Mouse (Mus musculus) brown adipose tissue, adult 24 weeks (tissue): ENCODE measurements around the gene Crim1. TPM values are rescaled to one million over a fixed set of nuclear protein-coding genes. Genes with fewer than 3 reads are reported as not detected.

Source experiments
- H3K27ac ChIP-seq: fragments of 200-500 bp; replicated peaks from 2 replicates; pipeline ENCODE4 v1.5.1; 2012; ENCODE audit warnings: low read depth, mild to moderate bottlenecking, low read length
- H3K4me1 ChIP-seq: fragments of 200-500 bp; 2 replicates; pipeline ENCODE4 v1.6.1; 2012; ENCODE audit warnings: low read length, mixed read lengths; ENCODE audit not compliant: control insufficient read depth, insufficient read depth, insufficient read length
- H3K4me3 ChIP-seq: fragments of 200-500 bp; 2 replicates; pipeline ENCODE4 v1.5.1; 2012; ENCODE audit warnings: low read depth, mild to moderate bottlenecking, low read length, moderate library complexity; ENCODE audit not compliant: insufficient read depth
- polyA plus RNA-seq: library from polyadenylated mRNA; stranded (reverse); fragments of >200 nt; gene quantifications from 2 replicates; pipeline ENCODE4 v1.2.4, GENCODE M21; 2012; ENCODE audit not compliant: missing spikeins, insufficient read depth, insufficient read length

Crim1 gene
- polyA plus RNA-seq, 1 experiment, result 6.8 TPM

- H3K4me3 ChIP-seq, result no peak overlapping the region
- no peak overlapping the region for H3K27ac ChIP-seq
- H3K4me1 ChIP-seq, result peaks cover 19% of the 10 kb centered on the region
These were observed 23.9 kb downstream of the Crim1 start for GRCm38 (mm10) chr17:78223988-78224387.

DNA sequence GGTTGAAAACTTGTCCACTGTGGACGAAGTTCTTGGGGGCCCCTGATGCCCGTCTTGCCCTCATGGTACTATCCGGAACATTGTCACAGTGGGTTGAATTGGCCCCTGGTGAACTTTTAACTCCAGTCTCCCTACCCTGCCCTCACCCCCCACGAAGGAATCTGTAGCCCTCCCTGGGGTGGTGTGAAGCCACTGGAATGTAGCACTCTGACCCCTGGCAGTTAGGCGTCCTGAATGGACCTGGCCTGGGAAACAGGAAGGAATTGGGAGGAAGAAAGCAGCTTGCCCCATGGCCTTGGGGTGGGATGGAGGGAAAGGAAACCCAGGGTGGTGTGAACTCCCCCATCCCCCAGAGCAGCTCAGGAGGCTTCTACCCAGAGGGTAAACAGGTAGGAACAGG, 25.5 kb downstream of the Crim1 start:
- 0 out of 2 replicates have a peak overlapping the region, but pooled peaks have one; percentile 2 for H3K27ac ChIP-seq
- H3K4me1 ChIP-seq, result peaks cover 13% of the 10 kb centered on the region
- no peak overlapping the region for H3K4me3 ChIP-seq

DNA sequence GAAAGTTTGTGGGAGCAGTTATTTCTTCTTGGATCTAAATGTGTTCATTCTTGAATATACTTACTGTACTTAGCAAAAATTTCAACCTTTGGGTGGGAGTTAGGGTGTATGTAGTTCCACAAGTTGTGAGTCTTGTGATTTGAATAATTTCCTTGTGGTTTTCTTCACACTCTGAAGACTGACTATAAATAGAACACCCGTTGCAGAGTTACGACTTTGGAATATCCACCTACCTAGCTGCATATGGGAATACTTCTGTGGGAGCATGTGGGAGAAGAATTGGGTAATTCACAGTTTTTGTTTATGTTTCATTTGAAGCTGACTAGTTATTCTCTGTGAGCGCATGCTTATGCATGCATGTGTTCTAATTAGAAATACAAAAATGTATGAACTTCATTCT, 27.2 kb downstream of the Crim1 start:
- H3K4me1 ChIP-seq, result peaks cover 14% of the 10 kb centered on the region
- H3K27ac ChIP-seq, result no peak overlapping the region
- no peak overlapping the region for H3K4me3 ChIP-seq

- H3K27ac ChIP-seq, result no peak overlapping the region
- H3K4me3 ChIP-seq, result no peak overlapping the region
- peaks cover 8% of the 10 kb centered on the region for H3K4me1 ChIP-seq
These were observed 31.5 kb downstream of the Crim1 start for GRCm38 (mm10) chr17:78231567-78231966.

DNA sequence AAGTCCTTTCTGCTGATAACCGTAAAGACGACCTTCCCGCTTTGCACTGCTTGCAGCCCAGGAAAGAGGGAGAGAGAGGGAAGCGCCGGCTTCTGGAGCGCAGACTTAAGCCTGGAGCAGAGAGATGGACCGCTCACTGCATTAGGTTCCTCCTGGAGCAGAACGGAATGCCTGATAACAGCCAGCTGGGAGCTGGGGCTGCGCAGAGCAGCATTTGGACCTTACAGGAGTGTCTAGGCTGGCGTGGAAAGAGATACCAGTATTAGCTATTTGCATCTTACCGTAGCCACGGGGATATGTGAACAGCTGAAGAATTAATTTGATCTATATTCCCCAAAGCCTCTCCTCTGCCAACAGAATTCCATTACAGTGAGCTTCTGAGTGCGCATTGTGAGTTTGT, 32.7 kb downstream of the Crim1 start:
- Histone ChIP-seq H3K4me1 (peaks cover 8% of the 10 kb centered on the region), H3K27ac (no peak overlapping the region), H3K4me3 (no peak overlapping the region)

- H3K27ac ChIP-seq, result no peak overlapping the region
- no peak overlapping the region for H3K4me3 ChIP-seq
- H3K4me1 ChIP-seq, result peaks cover 8% of the 10 kb centered on the region
These were observed 33.8 kb downstream of the Crim1 start for GRCm38 (mm10) chr17:78233873-78234272.

DNA sequence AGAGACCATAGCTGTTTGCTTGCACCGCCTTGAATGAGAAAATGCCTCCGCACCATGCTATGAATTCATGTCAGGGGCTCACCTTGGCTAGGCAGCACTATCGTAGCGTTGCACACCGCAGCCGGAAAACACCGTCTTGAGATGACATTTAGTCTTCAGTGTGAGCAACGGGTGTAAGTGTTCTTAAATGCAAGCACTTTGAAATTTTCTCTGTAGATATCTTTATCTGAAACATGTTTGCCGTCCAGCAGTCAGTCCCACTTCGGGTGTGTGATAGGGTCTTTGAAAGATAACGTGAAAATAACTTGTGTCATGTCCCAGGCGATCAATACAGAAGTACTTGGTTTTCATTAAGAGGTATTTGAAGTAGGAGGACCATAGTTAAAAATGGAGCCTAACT, 36.1 kb downstream of the Crim1 start:
- no peak overlapping the region for H3K4me3 ChIP-seq
- no peak overlapping the region for H3K27ac ChIP-seq
- peaks cover 14% of the 10 kb centered on the region for H3K4me1 ChIP-seq

DNA sequence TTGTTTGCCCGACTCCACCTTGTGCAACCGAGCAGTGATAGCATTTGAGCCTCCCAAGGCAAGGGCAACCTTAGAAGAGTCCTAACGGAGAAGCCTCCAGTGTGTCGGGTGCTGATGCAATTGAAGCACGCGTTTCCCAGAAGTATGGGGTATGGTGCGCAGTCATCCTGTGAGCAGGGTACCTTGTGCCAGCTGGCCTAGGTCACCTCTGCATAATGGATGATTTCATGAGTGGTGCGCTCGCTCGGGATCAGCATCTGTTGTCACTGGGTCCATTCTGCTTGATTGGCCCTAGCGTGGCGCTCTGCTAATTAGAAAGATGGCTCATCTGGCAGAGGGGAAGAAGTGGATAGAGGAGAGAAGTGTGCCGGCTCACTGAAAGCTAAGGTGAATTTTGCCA, 37.9 kb downstream of the Crim1 start:
- no peak overlapping the region for H3K27ac ChIP-seq
- H3K4me3 ChIP-seq, result no peak overlapping the region
- peaks cover 13% of the 10 kb centered on the region for H3K4me1 ChIP-seq

DNA sequence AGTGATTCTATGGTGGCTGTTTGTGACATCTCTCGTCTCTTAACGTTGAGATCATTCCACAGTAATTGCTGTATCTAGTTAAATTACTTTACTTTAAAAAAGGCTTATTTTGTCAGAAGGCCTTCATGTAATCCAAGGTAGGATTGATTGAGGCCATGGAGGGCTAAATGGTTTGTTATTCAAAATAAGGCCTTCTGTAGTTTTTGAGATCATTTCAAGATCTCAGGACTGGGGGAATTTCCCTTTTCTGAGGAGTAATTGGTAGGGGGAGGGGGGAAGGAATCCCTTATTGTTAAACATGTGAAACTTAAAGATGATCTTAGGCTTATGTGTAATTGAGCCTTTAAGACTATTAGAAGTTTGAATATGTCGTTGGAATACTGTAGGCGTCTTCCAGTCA, 40.1 kb downstream of the Crim1 start:
- Histone ChIP-seq H3K27ac (no peak overlapping the region), H3K4me1 (peaks cover 13% of the 10 kb centered on the region), H3K4me3 (no peak overlapping the region)

GRCm38 (mm10) chr17:78241238-78241637, 41.2 kb downstream of the Crim1 start:
- H3K4me3 ChIP-seq, result no peak overlapping the region
- peak overlapping the region; percentile 42 for H3K27ac ChIP-seq
- H3K4me1 ChIP-seq, result peaks cover 20% of the 10 kb centered on the region

- Histone ChIP-seq H3K27ac (peak overlapping the region; percentile 84), H3K4me1 (peaks cover 38% of the 10 kb centered on the region), H3K4me3 (peak overlapping the region; percentile 3; the same call in 1 of the 2 replicates)
These were observed 44.7 kb downstream of the Crim1 start for GRCm38 (mm10) chr17:78244752-78245151.

- H3K4me3 ChIP-seq, result no peak overlapping the region
These were observed 45.4 kb downstream of the Crim1 start for GRCm38 (mm10) chr17:78245444-78245843.

GRCm38 (mm10) chr17:78246634-78247383, 46.8 kb downstream of the Crim1 start:
- peaks cover 35% of the 10 kb centered on the region for H3K4me1 ChIP-seq
- H3K4me3 ChIP-seq, result no peak overlapping the region
- peak overlapping the region; percentile 93 for H3K27ac ChIP-seq

More at GRCm38 (mm10) chr17:78245444-78245843, 45.4 kb downstream of the Crim1 start:
- H3K4me1 ChIP-seq, result peaks cover 41% of the 10 kb centered on the region
- H3K27ac ChIP-seq, result peak overlapping the region; percentile 84

DNA sequence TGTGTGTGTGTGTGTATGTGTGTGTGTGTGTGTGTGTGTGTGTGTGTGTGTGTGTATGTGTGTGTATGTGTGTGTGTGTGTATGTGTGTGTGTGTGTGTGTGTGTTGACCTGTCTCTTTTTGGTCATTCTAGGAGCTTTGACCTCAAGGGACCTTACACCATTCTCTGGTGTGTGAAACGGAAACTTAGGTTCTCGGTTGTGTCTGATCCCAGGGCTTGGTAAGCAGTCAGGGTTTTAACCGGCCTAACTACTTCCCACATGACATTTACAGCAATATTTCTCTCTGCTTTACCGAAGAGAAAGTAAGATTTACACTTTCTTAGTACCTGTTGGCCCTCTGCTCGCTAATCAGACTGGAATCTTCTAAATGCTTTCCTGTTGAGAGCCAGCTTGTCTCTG, 48.1 kb downstream of the Crim1 start:
- H3K4me3 ChIP-seq, result no peak overlapping the region
- peaks cover 36% of the 10 kb centered on the region for H3K4me1 ChIP-seq
- H3K27ac ChIP-seq, result peak overlapping the region; percentile 80

DNA sequence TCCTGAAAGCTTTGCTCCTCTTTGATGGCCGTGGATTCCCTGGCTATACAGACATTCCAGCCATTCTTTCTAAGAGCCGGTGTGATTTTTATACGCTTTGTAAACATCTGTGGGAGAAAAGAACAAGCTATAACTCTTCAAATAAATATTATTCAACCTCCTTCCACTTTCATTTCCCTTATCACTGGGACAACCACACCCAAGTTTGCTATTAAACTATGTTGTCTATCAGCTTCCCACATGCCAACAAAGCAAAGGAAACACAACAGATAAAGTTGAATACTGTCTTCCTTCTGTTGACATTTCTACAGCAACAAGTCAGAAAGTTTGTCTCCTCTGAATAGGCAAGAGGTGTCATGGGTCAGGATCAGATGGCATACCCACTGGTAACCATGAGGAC, 48.9 kb downstream of the Crim1 start:
- Histone ChIP-seq H3K4me3 (no peak overlapping the region), H3K4me1 (peaks cover 36% of the 10 kb centered on the region), H3K27ac (peak overlapping the region; percentile 90)
